Mouse (Mus musculus) small intestine, adult 10 weeks (tissue): Measurements from ENCODE around the gene 1300017J02Rik. TPM values are rescaled to one million over a fixed set of nuclear protein-coding genes. Genes with fewer than 3 reads are reported as not detected.

ENCODE experiments used
- polyA plus RNA-seq: library from polyadenylated mRNA; stranded (reverse); fragments of 350-450 nt; fragmentation: Illumina TruSeq; extraction: RNeasy Lipid Tissue Mini Kit (QIAGEN cat#74804); gene quantifications from one replicate; pipeline ENCODE4 v1.2.3, GENCODE M21; 2014; ENCODE audit warnings: low replicate concordance

The 1300017J02Rik gene
- not detected for polyA plus RNA-seq

DNA sequence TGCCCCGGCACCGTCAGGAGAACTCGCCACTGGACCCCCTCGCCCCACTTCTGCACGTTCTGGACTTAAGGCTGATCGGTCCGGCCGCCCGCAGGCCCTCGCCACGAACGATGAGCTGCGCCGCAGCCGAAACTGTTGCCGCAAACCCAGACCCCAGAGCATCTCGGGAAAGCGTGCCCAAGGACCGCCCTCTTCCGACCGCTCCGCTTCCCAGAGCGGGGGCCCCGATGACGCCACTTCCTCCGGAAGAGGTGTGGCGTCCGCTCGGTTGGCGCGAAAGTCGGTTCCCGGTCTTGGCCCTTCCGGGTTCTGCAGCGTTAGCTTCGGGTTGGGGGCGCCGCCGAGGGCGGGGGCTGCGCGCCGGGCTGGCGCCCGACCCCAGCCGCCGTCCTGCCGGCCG, at the start of gene 1300017J02Rik, which contains the start of gene Topbp1:
TSS of gene 1300017J02Rik (minus strand) at position 156 of the 400 bp plus-strand sequence.
TSS of gene Topbp1 (plus strand) at position 289 of the 400 bp plus-strand sequence.

DNA sequence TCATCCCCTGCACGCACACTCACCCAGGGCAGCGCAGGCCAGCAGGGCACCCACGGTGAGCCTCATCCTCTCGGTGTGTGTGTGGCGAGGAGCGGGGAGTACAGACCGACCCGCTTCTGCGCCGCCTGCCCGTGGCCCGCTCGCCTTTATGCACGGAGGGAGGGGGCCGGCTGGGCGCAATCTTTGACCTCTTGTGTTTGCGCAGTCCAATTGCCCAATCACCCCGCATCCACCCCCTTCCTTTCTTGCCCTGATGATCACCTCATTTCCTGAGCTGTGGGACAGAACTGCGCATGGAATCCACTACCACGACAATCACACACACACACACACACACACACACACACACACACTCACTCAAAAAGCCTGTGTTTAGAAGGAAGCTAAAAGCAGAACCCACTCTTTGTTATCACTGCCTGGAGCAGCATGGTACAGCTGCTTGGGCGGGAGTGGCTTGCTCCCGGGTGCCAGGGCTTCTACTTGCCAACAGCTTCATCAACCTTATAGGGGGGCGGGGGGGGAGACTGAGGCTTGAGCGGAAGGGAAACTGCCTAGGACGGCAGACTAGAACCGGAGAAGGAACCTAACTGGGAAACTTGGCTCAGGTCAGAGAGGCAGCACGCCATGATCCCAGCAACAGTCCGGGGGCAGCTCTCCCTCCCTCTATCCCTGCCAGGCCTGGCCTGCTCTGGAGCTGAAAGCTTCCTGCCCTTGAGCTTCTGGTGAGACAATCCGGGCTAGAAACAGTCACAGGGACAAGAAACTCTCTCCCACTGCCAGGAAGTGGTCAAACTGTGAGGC, 74.5 kb downstream of the 1300017J02Rik start, which contains the start of the genes Gm20425 and Trf:
TSS of gene Gm20425 (minus strand) at position 157 of the 801 bp plus-strand sequence.
TSS of gene Trf (minus strand) at position 294 of the 801 bp plus-strand sequence.

DNA sequence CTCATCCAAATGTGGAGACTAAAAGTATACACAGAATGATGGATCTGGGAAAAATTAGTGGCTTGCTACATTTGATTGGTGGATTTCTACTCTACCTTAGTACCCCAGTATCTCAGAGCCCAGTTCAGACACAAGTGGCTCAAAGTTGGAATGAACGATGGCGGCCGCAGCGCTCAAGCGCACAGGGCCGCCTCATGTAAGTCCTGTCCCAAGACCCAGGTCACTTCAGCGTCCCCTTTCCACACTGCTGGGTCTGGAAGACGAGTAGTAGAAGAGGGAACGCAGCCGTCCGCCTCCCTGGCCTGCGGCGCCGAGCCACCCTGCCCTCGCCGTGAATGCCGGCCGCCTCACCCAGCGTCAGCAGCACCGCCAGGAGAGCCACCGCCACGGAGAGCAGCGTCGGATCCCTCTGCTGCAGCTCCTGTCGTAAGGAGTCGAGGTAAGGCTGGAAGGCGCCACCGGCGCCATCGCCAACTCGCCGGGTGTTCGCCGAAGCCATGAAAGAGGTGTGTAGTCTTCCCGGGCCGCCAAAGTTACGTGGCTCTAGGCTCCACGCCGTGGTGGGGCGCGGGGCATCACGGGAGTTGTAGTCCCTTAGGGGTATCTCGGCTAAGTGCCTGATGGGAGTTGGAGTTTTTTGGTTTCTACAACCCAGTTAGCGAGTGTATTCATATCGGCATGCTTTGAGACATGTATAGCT, 103.2 kb downstream of the 1300017J02Rik start, which contains the start of gene Srprb:
TSS of gene Srprb (minus strand) at position 577 of the 700 bp plus-strand sequence.

Other genes with a start within 250 kb of the 1300017J02Rik start
- 1.8 TPM for gene Rab6b, start 193.3 kb downstream of the 1300017J02Rik start, polyA plus RNA-seq
- 6.3 TPM for gene Srprb, start 102.9 kb downstream of the 1300017J02Rik start, polyA plus RNA-seq
- 1.7 TPM for gene Gm20425, start 74.8 kb downstream of the 1300017J02Rik start, polyA plus RNA-seq
- gene Trf, start 74.6 kb downstream of the 1300017J02Rik start, polyA plus RNA-seq: 29.1 TPM
- gene Topbp1, start 133 bp upstream of the 1300017J02Rik start, polyA plus RNA-seq: 32.7 TPM
- 109 TPM for gene Cdv3, start 60.8 kb upstream of the 1300017J02Rik start, polyA plus RNA-seq
- not detected for gene Bfsp2, start 175.3 kb upstream of the 1300017J02Rik start, polyA plus RNA-seq